Mouse (Mus musculus): ENCODE data around the gene Zdhhc22.

Zdhhc22 gene

DNA sequence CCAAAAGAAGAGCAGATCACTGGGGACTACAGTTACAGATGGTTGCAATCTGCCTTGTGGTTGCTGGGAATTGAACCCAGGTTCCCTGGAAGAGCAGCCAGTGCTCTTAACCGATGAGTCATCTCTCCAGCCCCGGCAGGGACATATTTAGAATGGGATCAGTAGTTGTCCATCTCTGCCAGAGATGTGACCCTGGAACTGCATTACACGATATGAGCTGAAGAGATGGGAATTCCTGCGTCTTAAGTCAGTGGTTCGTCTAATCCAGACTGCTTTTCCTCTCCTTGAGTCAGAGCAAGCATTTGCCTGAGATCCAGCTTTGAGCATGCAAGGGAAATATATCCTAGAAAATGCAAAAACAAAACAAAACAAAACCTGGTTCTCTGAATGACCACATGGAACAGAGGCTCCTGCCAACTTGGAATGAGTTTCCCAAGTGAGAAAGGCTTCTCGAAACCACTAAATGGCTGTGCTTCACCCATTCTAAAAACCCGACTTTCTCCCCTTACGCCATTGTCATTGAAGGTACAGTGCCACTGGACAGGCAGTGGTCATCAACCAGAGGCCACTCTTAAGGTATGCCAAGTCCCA, 54.4 kb downstream of the Zdhhc22 start:
- no peak for DNase-seq (ENCODE audit: low spot score)

DNA sequence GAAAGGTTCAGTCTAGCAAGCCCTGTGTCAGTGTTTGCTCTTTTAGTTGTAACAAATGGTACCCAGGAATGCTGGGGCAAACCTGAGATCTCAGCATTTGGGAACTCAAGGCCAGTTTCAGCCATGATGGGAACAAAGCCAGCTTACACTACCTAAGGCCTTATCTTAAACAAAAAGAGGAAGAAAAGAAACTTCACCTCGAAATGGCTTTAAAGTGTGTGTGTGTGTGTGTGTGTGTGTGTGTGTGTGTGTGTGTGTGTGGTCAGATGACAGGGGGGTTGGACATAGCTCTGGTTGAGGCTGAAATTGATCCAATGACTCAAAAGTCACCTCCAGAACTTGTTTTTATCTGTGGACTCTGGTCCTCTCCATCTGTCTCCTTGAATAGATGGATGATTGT, 55.5 kb downstream of the Zdhhc22 start:
- DNase-seq (ENCODE audit: low spot score): no peak

DNA sequence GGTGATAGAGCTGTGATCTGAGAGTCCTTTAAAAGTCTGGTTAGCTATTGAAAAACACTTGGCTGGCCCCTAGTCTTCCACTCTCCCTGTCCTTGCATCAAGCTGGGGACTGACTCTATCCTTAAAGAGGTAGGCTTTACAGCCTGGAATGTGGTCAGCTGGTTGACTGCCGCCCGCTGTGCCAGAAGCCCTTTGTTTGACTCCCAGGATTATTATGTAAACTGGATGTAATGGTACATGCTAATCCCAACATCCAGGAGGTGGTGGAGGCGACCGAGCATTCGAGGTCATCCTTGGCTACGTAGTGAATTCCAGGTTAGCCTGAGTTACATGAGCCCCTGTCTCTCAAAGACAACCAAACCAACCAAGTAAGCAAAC, 57.7 kb downstream of the Zdhhc22 start:
- no peak for DNase-seq (ENCODE audit: low spot score)

DNA sequence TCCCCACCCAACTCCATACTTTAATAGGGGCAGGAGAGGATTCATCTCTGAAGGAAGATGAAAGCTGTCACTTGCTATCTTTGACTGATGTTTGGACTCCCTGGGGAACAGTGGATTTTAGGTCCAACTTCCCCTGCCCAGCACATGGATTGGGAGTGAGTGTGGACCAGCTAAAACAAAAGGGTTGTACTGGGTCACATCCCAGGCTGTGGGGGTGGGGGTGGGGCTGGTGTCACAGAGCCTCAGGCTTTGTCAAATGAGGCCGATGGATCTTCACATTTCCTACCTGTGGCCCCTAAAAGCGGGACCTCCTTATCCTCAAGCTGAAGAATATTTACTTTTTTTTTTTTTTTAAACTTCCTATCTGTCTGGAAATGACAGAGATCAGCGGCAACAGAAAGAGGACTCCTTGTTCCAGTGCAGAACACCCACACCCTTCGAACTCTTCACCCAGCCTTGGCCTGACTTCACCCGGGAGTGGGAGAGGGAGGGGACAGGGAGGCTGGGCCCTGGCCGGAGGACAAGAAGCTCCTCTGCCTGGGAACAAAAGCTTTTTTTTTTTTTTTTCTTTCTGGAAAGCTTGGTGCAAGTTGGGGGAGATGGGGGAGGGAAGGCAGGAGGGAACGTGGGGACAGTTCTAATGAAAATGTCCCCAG, 58.2 kb downstream of the Zdhhc22 start:
- no peak for DNase-seq (ENCODE audit: low spot score)

DNA sequence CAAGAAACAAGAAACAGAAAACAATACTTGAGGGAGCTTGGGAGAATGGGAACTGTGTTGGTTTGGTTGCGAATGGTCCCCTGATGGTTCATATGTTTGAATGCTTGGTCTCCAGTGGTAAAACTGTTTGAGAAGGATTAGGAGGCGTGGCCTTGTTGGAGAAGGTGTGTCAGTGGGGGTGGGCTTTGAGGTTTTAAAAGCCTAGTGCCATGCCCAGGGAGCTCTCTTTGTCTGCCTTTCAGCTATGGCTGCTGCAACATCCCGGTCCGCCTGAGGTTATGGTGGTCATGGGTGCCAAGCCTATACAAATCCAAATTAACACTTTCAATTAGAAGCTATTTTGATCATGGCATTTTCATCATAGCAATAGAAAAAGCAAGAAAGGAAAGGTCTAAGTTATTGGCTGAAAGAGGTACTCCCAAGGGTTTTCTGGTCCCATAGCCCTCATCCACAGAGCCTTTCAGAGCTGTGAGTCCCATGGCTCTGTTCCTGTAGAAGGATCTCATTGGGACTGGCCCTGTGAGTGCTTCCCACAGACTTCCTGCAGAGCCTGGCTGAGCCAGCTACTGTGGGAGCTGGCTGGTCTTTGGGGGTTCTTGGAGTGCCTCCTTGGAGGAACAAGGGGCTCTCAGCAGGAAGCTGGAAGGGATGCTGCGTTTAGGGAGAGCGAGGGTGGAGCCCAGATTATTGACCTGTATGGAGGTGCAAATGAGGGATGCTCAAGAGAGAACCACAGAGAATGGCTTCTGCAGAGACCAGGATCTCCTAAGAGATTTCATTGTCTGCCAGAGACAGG, 59.1 kb downstream of the Zdhhc22 start:
- DNase-seq (ENCODE audit: low spot score): no peak

All from c-Kit-positive CD71-positive TER-119-positive erythroid progenitor cells, embryonic 14.5 days (primary cell).